ENCODE assay signal across 10 mouse cellular contexts in the genomic region with DNA sequence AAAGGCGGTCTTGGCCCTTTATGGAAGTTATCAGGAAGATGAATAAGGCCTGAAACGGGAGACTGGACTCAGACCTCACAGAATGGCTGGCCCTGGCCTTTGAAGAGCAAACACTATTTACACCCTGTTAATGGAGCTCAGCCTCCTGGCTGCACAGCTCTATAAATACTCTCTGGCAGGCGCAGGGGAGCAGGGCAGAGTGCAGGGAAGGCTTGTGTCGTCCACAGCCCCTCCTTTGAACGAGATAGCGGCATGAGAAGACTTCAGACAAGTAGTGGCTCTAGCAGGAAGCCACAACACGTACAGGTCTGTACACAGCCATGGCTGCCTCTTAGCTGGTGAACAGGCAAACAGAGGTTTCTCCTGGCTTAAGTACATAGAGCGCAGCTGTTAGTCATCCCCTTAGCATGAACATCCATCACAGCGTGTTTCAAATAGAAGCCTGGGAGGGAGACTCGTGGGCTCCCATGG.
A peak's percentile ranks its signal among the peaks of the same experiment; 100 is the strongest.
DNase-seq lines count a peak whose midpoint lies in the region; ATAC-seq lines count a peak whose summit lies in the region.
"Had no signal": no experiment of that assay in that cellular context is flagged by ENCODE, and none has a peak within 500 bp of the region (broad histone marks: within the 10 kb centered on the region; RNA-seq: fewer than 3 reads in every experiment).

No protein-coding gene starts in this region.

- intact Hi-C loops in heart, postnatal 10 days (cut with DNase I), result no loop called here
- intact Hi-C loops in left cerebral cortex, postnatal 25 days (cut with DNase I), result no loop called here

- no peak for DNase-seq in kidney, adult 8-10 months
- DNase-seq in embryo, embryonic 11 days, result peak; percentile 43
- DNase-seq in heart, postnatal 10 days, result peak; percentile 41 to 45
- peak; percentile 43 for DNase-seq in neural tube, embryonic 11.5 days (ENCODE audit: low spot score)
- no peak for DNase-seq in liver
- no peak for DNase-seq in left cerebral cortex, postnatal 25 days (ENCODE audit: low spot score in 2 of 2)
- no peak for DNase-seq in c-Kit-positive CD71-positive TER-119-positive erythroid progenitor cells, embryonic 14.5 days (ENCODE audit: low spot score)
- DNase-seq: cerebellum, adult 8-10 months had no signal

- no peaks in the 10 kb centered on the region for H3K9me3 ChIP-seq in kidney, embryonic 16.5 days (ENCODE audit: low read length)
- H3K9me3 ChIP-seq in neural tube, embryonic 11.5 days (ENCODE audit: control insufficient read depth, low read length), result no peaks in the 10 kb centered on the region

- no peaks in the 10 kb centered on the region for H3K36me3 ChIP-seq in kidney, embryonic 16.5 days (ENCODE audit: insufficient read depth, low read length)
- no peaks in the 10 kb centered on the region for H3K36me3 ChIP-seq in neural tube, embryonic 11.5 days (ENCODE audit: control insufficient read depth, insufficient read depth, low read length)

- no peak overlapping the region for H3K4me2 ChIP-seq in kidney, embryonic 16.5 days (replicated peaks; ENCODE audit: low read depth, low read length)
- H3K4me2 ChIP-seq in neural tube, embryonic 11.5 days (ENCODE audit: low read depth), result no peak overlapping the region

- H3K27me3 ChIP-seq in kidney, embryonic 16.5 days (ENCODE audit: insufficient read depth, low read length), result peaks cover 3% of the 10 kb centered on the region; the same call in 1 of the 2 replicates
- no peaks in the 10 kb centered on the region for H3K27me3 ChIP-seq in neural tube, embryonic 11.5 days (ENCODE audit: control insufficient read depth, insufficient read depth, low read length)

- H3K27ac ChIP-seq in kidney, embryonic 16.5 days (ENCODE audit: low read length), result no peak overlapping the region
- H3K27ac ChIP-seq in neural tube, embryonic 11.5 days (ENCODE audit: low read depth, low read length), result no peak overlapping the region

- no peaks in the 10 kb centered on the region for H3K4me1 ChIP-seq in kidney, embryonic 16.5 days (ENCODE audit: insufficient read depth, low read length)
- H3K4me1 ChIP-seq in neural tube, embryonic 11.5 days (ENCODE audit: control insufficient read depth, insufficient read depth, low read length), result no peaks in the 10 kb centered on the region

- no peak overlapping the region for H3K4me3 ChIP-seq in kidney, embryonic 16.5 days (ENCODE audit: low read length)
- H3K4me3 ChIP-seq in neural tube, embryonic 11.5 days (ENCODE audit: low read depth, low read length), result no peak overlapping the region
- H3K4me3 ChIP-seq: myocyte had no signal

- H3K9ac ChIP-seq in kidney, embryonic 16.5 days (replicated peaks; ENCODE audit: low read length), result no peak overlapping the region
- no peak overlapping the region for H3K9ac ChIP-seq in neural tube, embryonic 11.5 days (ENCODE audit: low read length)

- 0 out of 2 replicates have a peak, but pooled peaks have one; percentile 42 for ATAC-seq in kidney, embryonic 16.5 days (ENCODE audit: low FRiP score, low TSS enrichment)
- ATAC-seq in neural tube, embryonic 11.5 days (ENCODE audit: insufficient read depth, low FRiP score, low TSS enrichment), result no peak

- WGBS in kidney, embryonic 16.5 days, result 16% methylated on average over 10 of the region's 10 CpGs
- 20% methylated on average over 10 of the region's 10 CpGs for WGBS in neural tube, embryonic 11.5 days

Comparison
In these comparisons a context has a peak if more than half of its experiments do, and no peak if none do; other contexts are left out.
1. DNase-seq: peak in embryo, embryonic 11 days (single experiment), heart, postnatal 10 days (2 of 2) and neural tube, embryonic 11.5 days (single experiment); none in kidney, adult 8-10 months (0 of 2), liver (single experiment), left cerebral cortex, postnatal 25 days (0 of 2) and c-Kit-positive CD71-positive TER-119-positive erythroid progenitor cells, embryonic 14.5 days (single experiment).